Mouse (Mus musculus) gastrocnemius, postnatal 14 days (tissue): ENCODE results near the gene Stn1. TPM values are rescaled to one million over a fixed set of nuclear protein-coding genes. Genes with fewer than 3 reads are reported as not detected.

ENCODE experiments used
- DNase-seq: peaks from one replicate; pipeline ENCODE4 v3.0.0; 2021; ENCODE audit warnings: mixed read lengths
- intact Hi-C: fragments of 180-260 bp; cut with DNase I; formaldehyde crosslinking; loops from one replicate; pipeline ENCODE4 v1.15.1; 2025; ENCODE audit warnings: low total_unique reads
- total RNA-seq, 2 experiments: library from RNA; stranded (reverse); gene quantifications; 2 replicates each; pipeline ENCODE4 v1.2.3; 2021

Gene Stn1
- total RNA-seq, 2 experiments from 2014 or later = 6.8 to 11.2 TPM

- intact Hi-C loops = no loop called here
- DNase-seq = no peak
Observed at GRCm38 (mm10) chr19:47548432-47549076, 11.2 kb upstream of the Stn1 start.

- no peak for DNase-seq
- intact Hi-C loops = no loop called here
Observed at GRCm38 (mm10) chr19:47545528-47545927, 8.2 kb upstream of the Stn1 start.

GRCm38 (mm10) chr19:47545055-47545454 is 7.7 kb upstream of the Stn1 start:
- DNase-seq = no peak
- intact Hi-C loops = no loop called here

- DNase-seq = no peak
- intact Hi-C loops = no loop called here
Observed at GRCm38 (mm10) chr19:47542441-47542840, 5.1 kb upstream of the Stn1 start.

DNA sequence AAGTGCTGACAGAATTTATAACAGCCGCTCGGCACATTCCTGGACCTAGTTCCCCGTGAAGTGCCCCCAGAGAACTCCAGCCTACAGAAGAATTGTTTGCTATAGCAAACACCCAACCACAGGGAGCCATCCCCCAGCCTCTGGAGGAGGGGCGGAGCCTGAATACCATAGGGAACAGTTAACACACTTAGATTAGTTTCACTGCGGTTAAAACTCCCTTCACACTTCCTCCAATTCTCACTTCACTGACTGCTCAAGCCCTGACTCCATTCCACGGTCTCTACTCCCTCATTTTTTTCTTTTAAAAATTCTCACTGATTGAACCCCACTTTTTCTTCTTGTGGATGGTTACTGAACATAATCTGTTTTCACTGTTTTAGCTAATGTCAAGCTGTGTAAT is 1.5 kb upstream of the Stn1 start:
- intact Hi-C loops = no loop called here
- DNase-seq = no peak

DNA sequence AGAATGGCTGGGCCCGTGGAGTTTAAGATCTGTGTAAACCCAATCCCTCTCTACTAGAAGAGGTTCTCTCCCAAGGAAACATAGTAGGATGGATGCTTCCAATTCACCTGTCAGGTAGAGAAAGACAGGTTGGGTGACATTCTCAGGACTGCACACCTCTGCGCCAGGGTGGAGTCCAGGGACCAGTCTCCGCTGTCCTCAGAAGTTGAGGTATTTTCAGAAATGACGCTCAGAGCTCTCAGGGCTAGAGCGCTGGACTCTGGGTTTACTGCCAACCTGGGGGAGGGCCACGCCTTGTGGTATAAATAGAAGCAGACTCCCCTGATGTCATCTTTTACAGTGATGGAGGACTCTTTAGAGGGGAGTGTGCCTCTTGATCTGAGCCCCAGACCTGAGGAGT is 572 bp upstream of the Stn1 start:
- intact Hi-C loops = no loop called here
- DNase-seq = peak; percentile 35

DNA sequence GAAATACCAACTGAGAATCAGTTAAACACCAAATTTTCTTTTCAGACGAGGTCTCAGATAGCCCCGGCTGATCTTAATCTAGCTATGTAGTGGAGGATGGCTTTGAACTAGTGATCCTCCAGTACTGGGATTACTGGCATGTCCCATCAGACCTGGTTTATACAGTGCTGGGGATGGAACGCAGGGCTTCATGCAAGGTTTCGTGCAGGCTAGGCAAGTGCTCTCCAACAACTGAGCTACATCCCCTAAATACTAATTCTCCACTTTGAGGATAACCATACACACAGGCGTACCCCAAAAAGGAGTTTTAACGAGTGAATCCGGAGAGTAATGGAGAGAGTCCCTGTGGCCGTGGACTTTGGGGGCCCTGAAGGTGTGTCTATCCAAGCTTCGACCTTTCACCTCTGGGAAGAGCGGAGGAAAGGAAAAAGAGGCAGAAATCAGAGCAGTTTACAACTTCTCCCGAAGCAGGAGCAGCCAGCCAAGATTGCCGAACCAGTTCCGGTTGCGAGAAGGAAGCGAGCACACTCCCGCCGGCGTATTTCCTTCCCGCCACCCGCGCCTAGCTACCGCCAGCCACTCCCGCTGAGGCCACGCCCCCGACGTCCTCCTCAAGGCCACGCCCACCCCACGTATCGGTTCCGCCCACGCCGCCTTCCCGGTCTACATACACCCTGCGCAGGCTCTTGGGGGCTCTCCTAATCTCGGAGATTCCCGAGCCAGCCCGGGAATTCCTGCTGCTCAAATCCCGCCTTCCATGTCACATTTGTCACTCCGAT is 597 bp downstream of the Stn1 start:
- intact Hi-C loops = no loop called here

GRCm38 (mm10) chr19:47534131-47534530 is 3.2 kb downstream of the Stn1 start:
- DNase-seq = no peak
- intact Hi-C loops = no loop called here

More for the DNA sequence above, 597 bp downstream of the Stn1 start:
- peak; percentile 99 for DNase-seq

- no peak for DNase-seq
- intact Hi-C loops = no loop called here
Observed at GRCm38 (mm10) chr19:47532449-47532848, 4.9 kb downstream of the Stn1 start.

- intact Hi-C loops = no loop called here
- no peak for DNase-seq
Observed at GRCm38 (mm10) chr19:47531309-47531708, 6.0 kb downstream of the Stn1 start.

DNA sequence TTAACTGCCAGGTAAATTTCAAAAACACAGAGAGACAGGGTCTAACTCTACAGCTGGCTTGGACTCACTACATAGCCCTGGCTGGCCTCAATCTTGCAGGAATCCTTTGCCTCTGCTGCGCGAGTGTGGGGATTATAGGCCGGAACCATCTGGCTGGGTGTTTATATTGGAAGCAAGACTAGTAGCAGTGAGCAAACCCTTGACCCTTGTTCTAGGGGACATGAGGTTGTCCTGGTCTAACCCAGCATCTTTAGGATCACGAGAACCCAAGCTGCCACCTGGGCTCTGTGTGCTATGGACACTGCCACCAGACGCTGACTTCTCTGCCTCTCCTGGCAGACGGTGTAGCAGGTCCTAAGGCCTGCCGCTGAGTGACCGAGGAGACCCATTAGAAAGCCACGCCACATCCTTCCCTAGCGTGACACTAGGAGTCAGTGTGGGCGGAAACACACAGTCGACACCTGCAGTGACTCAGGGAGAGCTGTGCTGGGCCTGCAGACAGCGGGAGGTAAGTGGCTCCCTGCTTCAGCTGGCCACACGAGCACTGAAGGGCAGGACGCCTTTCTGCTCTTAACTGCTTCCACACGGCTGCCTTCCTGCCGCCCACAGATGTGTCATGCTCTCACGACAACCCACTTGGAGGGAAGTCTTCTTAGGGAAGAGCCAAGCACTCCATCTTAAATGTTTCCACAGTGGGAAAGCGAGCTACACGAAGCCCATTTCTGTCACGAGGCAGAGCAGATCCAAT is 10.9 kb downstream of the Stn1 start:
- intact Hi-C loops = no loop called here
- DNase-seq = peak; percentile 24

- no peak for DNase-seq
- intact Hi-C loops = no loop called here
Observed at GRCm38 (mm10) chr19:47524905-47525304, 12.4 kb downstream of the Stn1 start.

DNA sequence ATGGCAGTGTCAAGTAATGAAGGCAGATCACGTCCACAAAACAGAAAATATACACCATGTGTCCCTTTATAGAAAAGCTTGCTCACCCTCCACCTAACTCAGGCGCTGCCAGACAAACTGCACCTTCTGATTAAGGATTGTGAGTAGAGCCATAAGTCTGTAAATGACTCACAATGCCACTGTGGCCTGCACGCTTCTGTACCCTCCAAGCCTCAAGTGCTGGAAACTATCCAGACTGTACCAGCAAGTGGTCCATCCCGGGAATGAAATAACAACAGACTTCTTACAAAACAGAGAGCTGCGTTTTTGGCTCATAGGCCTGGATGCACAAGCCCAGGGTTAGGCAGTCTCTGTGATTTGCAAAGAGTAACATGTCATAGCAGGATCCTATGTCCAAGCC is 15.9 kb downstream of the Stn1 start:
- intact Hi-C loops = no loop called here

DNA sequence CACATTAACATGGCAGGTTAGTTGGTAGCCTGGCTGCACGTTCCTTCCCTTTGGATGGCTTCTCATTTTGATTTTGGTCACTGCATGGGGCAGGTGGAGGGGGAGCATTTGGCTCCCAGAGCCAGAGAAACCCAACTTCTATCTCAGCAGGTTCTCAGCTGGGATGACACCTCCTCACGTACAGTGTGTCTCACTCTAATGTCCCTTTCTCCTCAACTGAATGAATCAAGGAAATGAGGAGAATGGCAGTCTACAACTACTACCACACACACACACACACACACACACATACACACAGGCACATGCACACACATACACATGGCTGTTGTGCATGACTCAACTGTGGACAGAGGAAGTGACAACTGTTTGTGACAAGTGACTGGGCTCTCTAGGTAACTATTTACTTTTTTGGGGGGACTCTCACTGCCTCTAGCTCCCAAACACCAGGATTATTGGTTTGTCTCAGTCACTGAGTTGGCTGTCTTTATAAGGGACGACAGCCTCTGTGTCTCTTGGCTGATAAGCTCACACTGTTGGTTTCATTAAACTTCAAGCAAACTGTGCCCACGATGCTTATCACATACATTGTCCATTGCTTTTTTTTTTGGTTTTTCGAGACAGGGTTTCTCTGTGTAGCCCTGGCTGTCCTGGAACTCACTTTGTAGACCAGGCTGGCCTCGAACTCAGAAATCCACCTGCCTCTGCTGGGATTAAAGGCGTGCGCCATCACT is 18.0 kb downstream of the Stn1 start:
- no peak for DNase-seq
- intact Hi-C loops = loop anchor here (10.0 kb wide), 2 partner anchors 105 to 275 kb away; no protein-coding TSS in a partner anchor

More for the DNA sequence above, 15.9 kb downstream of the Stn1 start:
- DNase-seq = no peak

- peak; percentile 66 for DNase-seq
- intact Hi-C loops = loop anchor here (10.0 kb wide), 2 partner anchors 106 to 276 kb away; no protein-coding TSS in a partner anchor
Observed at GRCm38 (mm10) chr19:47518475-47519162, 18.7 kb downstream of the Stn1 start.

DNA sequence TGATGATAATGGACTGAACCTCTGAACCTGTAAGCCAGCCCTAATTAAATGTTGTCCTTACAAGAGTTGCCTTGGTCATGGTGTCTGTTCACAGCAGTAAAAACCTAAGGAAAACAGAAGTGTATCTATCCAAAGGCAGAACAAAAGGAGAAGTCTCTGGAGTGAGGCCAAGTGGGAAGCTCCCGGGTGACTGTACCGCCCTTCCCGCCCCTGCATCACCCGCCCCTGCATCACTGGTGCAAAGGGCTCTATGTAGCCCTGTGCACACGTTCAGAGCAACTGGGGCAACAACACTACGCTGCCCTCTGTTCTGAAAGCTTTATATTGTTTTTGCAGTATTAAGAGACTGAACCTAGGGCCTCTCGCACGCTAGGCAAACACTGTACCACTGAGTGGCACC is 19.7 kb downstream of the Stn1 start:
- no peak for DNase-seq

GRCm38 (mm10) chr19:47516879-47517278 is 20.4 kb downstream of the Stn1 start:
- DNase-seq = no peak
- intact Hi-C loops = loop anchor here (10.0 kb wide), 2 partner anchors 108 to 278 kb away; no protein-coding TSS in a partner anchor

More for the DNA sequence above, 19.7 kb downstream of the Stn1 start:
- intact Hi-C loops = loop anchor here (10.0 kb wide), 2 partner anchors 107 to 277 kb away; no protein-coding TSS in a partner anchor

DNA sequence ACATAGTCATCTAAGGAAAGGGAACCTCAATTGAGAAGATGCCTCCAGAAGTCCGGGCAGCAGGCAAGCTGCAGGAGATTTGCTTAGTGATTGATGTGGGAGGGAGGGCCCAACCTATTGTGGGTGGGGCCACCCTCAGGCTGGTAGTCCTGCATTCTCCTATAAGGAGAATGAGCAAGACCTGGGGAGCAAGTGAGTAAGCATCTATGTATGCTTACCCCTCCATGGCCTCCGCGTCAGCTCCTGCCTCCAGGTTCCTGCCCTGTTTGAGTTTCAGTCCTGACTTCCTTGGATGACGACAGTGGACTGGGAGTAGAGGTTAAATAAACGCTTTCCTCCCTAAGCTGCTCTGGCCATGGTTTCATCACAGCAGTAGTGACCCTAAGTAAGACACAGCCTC is 22.2 kb downstream of the Stn1 start:
- DNase-seq = no peak
- intact Hi-C loops = loop anchor here (10.0 kb wide), 2 partner anchors 110 to 280 kb away; no protein-coding TSS in a partner anchor

DNA sequence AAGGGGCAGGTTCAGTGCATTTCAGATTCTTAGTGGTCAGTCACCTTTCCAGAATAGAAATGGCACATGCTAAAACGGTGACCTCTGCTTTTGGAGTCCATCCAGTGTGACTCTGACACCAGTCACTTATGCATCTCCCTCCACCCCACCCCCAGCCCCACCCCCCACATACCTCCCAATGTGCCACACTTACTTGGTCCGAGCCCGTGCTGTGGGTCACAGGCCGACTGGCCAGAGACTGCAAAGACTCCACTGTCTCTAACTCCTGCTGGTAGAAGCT is 23.7 kb downstream of the Stn1 start:
- intact Hi-C loops = loop anchor here (10.0 kb wide), 2 partner anchors 111 to 281 kb away; no protein-coding TSS in a partner anchor
- DNase-seq = no peak
